Mouse (Mus musculus) spleen, adult 12 weeks (tissue): ENCODE measurements around the gene Vwa8.
A peak's percentile ranks its signal among the peaks of the same experiment; 100 is the strongest.

Source experiments
- DNase-seq: peaks from one replicate; pipeline ENCODE4 v3.0.0; 2022; ENCODE audit warnings: low spot score

Gene Vwa8

GRCm38 (mm10) chr14:78848941-78849911, at the start of gene Vwa8:
Gene Vwa8, plus strand, starts transcription at chr14:78849052.
- peak; percentile 70 for DNase-seq

DNA sequence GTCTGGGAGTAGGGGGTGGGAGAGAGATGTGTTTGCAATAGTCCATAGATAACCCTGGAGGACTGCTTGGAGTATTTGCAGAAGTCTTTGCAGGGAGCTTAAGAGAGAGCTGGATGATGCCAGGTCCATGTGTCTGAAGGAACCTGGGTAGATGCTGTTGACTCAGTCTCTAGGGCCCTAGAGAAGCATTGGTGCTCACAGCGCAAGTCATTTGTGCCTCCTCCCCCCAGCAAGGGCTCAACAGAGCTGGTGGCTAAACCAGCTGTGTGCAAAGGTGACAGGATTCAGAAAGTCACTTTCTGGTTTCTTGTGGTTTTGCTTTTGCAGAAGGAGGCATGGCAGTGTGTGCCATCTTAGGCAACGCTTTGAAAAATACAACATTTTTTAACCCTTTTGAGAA, 46.5 kb upstream of the Vwa8 start:
- no peak for DNase-seq

- DNase-seq: no peak
Observed at GRCm38 (mm10) chr14:78803924-78804323, 44.9 kb upstream of the Vwa8 start.

DNA sequence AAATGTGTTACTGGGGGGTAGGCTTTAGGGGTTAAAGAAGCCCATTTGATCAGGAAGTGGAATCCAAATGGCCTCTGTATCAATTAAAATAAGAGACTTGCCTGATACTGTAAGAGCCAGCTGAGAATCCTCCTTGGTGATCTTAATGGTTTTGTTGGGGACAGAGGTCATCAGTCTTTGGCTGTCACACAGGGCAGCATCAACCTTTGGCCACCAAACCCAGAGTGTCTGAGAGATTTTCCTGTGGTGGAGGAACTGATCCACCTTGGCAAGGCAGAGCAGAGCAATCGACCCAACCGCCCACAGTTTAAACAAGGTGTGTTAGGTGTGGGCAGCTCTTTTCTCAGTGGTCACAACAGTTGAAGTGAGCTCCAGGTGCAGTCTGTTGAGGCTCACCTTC, 36.0 kb upstream of the Vwa8 start:
- DNase-seq: no peak

DNA sequence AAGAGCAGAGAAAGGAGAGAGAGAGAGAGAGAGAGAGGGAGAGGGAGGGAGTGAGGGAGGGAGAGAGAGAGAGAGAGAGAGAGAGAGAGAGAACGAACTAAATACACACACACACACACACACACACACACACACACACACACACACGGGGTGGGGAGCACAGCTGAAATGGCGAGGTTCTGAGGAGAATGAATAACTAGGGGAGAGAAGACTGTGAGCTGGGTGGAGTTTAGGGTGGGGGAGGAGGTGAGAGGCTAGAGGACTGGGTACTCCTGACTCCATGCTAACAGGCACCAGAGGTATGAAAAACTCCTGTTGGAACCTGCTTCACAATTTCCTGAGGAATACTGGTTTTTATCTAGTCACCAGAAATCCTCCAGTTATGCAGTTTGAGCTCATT, 32.4 kb upstream of the Vwa8 start:
- DNase-seq: no peak

- DNase-seq: no peak
Observed at GRCm38 (mm10) chr14:78817651-78818050, 31.2 kb upstream of the Vwa8 start.

GRCm38 (mm10) chr14:78818406-78818805, 30.4 kb upstream of the Vwa8 start:
- DNase-seq: no peak

GRCm38 (mm10) chr14:78824013-78824412, 24.8 kb upstream of the Vwa8 start:
- DNase-seq: no peak

DNA sequence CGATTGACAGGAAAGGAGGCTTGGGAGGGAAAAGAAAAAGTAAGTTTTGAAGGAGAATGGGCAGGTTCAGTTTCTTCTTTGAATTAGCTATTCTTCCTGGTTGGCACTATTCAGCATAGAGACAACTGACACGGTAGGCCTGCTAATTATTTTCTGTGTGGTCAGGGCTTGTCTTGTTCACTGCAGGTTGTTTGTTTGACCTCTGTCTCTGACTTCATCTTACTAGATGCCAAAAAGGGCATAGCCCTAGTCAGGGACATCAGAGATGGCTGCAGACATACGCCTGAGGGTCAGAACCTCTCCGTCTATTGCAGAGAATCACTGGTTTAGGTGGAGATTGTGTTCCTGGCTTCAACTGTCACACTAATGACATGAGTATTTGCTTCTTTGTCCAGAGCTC, 24.3 kb upstream of the Vwa8 start:
- DNase-seq: no peak

GRCm38 (mm10) chr14:78831158-78831557, 17.7 kb upstream of the Vwa8 start:
- no peak for DNase-seq

GRCm38 (mm10) chr14:78847948-78848347, 904 bp upstream of the Vwa8 start:
- no peak for DNase-seq

DNA sequence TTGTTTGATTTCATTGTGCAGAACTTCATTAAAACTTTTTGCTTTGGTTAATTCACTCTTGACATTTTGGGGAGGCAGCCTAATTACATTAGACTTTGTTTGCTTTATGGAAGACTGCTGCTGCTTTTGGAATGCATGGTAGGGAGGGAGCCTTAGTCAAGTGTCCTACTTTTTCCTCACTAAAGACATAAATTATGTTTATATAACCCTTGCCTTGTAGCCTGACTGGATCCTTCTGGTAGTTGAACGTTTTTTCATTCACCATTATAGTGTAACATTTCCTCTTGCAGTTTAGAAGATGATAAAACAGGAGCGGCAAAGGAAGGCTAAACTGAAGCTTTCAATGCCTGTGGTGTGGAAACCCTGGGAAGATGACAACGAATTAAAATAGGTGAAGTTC, 375 bp upstream of the Vwa8 start:
- no peak for DNase-seq

GRCm38 (mm10) chr14:78849961-78850578, 1.2 kb downstream of the Vwa8 start:
- DNase-seq: no peak

DNA sequence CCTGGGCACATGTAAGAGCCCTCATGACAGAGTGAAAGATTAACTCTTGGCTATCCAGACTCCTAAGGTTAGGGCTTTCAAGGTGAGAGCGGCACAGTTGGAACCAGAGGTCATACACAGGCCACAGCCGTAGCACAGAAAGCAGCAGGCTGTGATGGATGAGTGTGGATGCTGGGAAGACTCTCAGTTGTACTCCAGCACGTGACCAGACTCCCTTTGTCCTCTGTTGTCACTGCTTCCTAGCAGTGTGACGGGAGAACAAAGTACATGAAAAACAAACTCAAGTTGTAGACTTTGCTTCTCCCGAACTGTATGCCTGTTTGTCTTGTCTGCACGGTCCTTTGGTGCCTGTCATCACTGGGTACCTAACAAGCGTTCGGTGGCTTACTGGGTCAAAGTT, 1.8 kb downstream of the Vwa8 start:
- no peak for DNase-seq

DNA sequence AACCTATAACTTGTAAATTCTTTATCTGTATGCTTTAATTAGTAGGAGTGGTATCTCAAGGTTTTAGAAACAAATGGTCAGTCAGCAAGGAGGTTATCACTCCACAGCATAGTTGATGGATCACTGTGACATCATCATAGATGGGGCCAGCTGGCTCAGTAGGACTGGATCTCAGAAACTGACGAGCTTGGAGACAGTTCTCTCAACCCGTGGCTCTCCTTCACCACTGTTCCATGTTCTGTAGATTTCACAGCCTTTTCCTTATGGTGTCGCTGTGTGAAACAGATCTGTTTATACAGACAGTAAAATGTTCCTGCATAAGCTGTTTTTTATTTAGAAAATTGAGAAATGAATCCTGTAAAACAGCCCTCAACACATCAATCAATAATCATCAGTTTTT, 2.5 kb downstream of the Vwa8 start:
- DNase-seq: no peak

DNA sequence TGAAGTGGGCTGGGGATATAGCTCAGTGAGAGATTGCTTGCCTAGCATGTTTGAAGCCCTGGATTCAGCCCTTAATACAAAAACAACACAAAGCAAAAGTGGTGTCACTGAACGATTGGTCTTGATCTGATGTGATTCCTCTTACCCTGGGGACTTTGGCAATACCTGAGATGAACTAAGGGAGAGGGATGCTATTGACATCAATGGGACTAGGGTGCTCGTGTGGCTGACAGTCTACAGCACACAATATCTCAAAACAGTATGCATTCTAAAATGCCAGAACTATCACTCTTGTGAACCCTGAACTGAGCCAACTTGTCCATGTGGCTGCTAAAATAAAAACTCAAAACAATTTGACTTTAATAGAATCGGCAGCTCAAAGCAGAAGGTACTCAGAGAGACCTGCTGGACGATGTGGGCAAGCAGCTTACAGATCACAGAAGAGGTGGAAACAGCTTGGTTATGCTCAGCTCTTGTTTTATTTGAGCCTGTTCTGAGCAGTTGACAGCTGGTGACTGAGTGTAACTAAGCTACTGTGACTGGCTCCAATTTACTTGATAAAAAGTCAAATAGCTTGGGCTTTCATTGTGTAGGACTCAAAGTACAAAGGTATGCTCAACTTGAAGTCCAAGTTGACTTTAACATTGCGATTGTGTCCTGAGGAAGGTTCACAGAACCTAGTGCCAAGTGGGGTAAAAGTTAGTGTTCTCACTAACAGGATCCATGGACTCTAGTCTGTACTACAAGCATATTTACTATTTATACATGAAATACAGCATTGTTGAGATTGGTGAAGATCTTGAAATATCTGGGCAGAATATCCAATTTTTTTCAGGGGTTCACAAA, 3.8 kb downstream of the Vwa8 start:
- no peak for DNase-seq

DNA sequence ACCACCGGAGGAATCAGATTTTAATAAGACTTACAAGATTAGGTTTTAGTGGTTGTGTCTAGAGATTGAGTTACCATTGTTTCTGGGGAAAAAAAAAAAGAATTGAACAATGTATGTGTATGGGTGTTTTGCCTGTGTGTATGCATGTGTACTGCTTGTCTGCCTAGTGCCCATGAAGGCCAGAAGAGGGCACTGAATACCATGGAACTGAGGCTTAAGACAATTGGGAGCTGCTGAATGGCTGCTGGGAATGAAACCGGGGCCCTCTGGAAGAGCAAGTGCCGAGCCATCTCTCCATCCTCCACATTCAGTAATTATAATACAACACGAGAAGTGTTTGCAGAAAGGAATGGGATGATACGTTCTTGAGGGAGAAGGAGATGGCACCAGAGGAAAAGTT, 12.3 kb downstream of the Vwa8 start:
- DNase-seq: no peak

DNA sequence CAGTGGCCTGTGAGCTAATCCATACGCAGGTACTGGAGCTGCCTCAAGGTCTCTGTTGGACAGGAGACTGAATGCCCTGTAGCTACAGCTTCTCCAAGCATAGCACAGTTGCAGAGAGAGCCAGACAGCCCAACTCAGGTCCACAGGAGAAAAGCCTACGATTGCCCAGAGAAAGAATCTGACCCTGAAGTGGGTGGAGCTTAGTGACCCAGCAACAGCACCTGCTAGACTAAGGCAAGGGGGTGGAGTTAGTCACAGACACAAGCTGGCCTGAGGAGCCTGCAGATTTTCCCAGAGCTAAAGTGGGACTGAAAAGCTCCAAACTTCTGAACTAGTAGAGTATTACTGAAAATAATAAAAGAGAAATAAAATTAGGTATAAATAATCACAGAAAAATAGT, 21.2 kb downstream of the Vwa8 start:
- DNase-seq: no peak

GRCm38 (mm10) chr14:78877176-78877575, 28.3 kb downstream of the Vwa8 start:
- DNase-seq: no peak

GRCm38 (mm10) chr14:78878402-78879045, 29.7 kb downstream of the Vwa8 start:
- no peak for DNase-seq

DNA sequence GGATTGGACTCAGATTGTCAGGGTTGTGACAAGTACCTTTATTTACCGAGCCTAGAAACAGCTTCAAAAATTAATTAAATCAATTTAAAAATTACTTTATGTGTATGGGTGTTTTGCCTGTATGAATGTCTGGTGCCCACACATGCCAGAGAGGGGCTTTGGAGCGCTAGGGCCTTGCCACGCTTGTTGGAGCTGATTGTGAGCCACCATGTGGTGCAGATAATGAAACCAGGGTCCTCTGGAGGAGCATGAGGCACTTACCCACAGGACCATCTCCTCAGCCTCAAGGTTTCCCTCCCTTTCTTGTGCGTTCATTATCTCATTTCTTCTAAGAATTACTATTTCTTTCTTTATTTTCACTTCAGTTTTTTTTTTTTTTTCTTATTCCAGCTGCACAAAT, 32.0 kb downstream of the Vwa8 start:
- DNase-seq: no peak

GRCm38 (mm10) chr14:78881563-78881962, 32.7 kb downstream of the Vwa8 start:
- no peak for DNase-seq
